Mouse (Mus musculus): ENCODE data around the gene Slc5a3.

GRCm38 (mm10) chr16:92098351-92099051 is 40.4 kb downstream of the Slc5a3 start:
- TF ChIP-seq POLR2A (IDR thresholded peaks at IDR 0.05; ENCODE audit: insufficient read depth, low read depth, low read length) (no peak), EP300 (IDR thresholded peaks at IDR 0.05; ENCODE audit: insufficient read depth, low read depth, low read length) (no peak), CTCF (IDR thresholded peaks at IDR 0.05) (no peak)
